Mouse (Mus musculus) liver, adult 2 months (tissue): ENCODE measurements at regions not wholly inside any gene's neighbourhood (a gene's known extent, or its start where the extent isn't known, plus 50 kb on each side); places are given as distances from the start of the nearest gene placed in this dataset.

Experiments
- DNase-seq: peaks from one replicate; pipeline ENCODE4 v3.0.0-alpha.2; 2011; ENCODE audit warnings: low read depth, low spot score; ENCODE audit errors: extremely low read depth
- H3K27ac ChIP-seq: fragments of 200-500 bp; replicated peaks from 2 replicates; pipeline ENCODE4 v1.5.1; 2012; ENCODE audit warnings: low read depth, mild to moderate bottlenecking, control low read depth, inconsistent platforms, low read length; ENCODE audit not compliant: insufficient read depth
- H3K27me3 ChIP-seq: fragments of 200-500 bp; 2 replicates; pipeline ENCODE4 v1.6.1; 2012; ENCODE audit warnings: mild to moderate bottlenecking, moderate library complexity, low read length, inconsistent platforms; ENCODE audit not compliant: control insufficient read depth, insufficient read depth
- H3K36me3 ChIP-seq: fragments of 200-500 bp; 2 replicates; pipeline ENCODE4 v1.6.1; 2012; ENCODE audit warnings: low read length, inconsistent platforms; ENCODE audit not compliant: control insufficient read depth, insufficient read depth
- H3K4me1 ChIP-seq: fragments of 200-500 bp; 2 replicates; pipeline ENCODE4 v1.6.1; 2011; ENCODE audit warnings: low read length; ENCODE audit not compliant: control insufficient read depth, insufficient read depth
- H3K4me3 ChIP-seq: fragments of 200-500 bp; 2 replicates; pipeline ENCODE4 v1.5.1; 2011; ENCODE audit warnings: low read depth, mild to moderate bottlenecking, control low read depth, low read length, moderate library complexity; ENCODE audit not compliant: insufficient read depth
- H3K79me2 ChIP-seq: fragments of 200-500 bp; 2 replicates; pipeline ENCODE4 v1.6.1; 2012; ENCODE audit warnings: inconsistent platforms, mild to moderate bottlenecking, low read length, moderate library complexity; ENCODE audit not compliant: control insufficient read depth, insufficient read depth
- H3K9ac ChIP-seq: fragments of 200-500 bp; 2 replicates; pipeline ENCODE4 v1.6.1; 2012; ENCODE audit warnings: low read depth, mild to moderate bottlenecking, control low read depth, inconsistent platforms, low read length
- CTCF ChIP-seq: fragments of 200-500 bp; IDR thresholded peaks from 2 replicates; pipeline ENCODE4 v1.5.1; 2011; ENCODE audit warnings: low read depth, low read length, control low read depth
- POLR2A ChIP-seq: fragments of 200-500 bp; IDR thresholded peaks from 2 replicates; pipeline ENCODE4 v1.6.1; 2011; ENCODE audit warnings: low read length, control low read depth; ENCODE audit not compliant: insufficient read depth; ENCODE audit errors: extremely low read depth
- WGBS: fragments of 180-500 bp; shearing (Covaris S2); methylation state at CpG from one replicate; pipeline ENCODE4 v1.1.7; 2018; 5-methylcytosine and 5-hydroxymethylcytosine counted together

DNA sequence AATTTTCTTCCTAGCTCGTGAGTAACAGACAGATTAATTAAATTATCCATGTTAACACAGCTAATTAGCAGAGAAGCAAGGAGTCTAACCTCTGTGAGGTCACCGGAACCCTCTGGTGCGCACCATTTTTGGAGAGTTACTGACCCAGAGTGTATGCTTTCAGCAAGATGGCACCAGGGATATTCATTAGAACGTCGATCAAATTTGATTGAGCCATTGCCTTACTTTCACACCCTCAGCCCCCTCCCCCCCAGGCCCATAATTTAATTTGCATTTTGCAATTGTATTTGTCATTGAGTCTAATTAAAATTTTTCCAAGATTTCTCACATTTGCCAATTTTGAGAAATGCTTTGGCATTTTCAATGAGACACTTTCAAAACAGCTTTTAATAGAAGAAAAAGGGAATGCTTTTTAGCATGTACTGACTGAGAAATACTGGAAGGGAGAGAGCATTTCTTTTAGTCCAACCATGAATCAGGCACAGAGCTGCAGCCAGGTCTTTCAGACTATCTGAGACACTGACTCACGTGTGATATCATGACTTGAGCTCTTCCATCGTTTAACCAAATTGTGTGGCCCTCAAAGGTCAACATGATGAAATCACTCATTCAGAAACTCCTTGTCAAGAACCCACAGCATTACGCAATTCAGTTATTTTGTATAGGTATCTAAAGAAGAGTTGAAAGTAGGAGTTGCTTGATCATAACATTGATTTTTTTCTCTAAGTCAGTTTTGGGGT, 198.6 kb downstream of the Fam198b start:
- Histone ChIP-seq H3K4me3 (no peak overlapping the region), H3K27ac (no peak overlapping the region), H3K79me2 (no peaks in the 10 kb centered on the region), H3K4me1 (peaks cover 2% of the 10 kb centered on the region; the same call in 1 of the 2 replicates), H3K36me3 (no peaks in the 10 kb centered on the region), H3K9ac (no peak overlapping the region), H3K27me3 (no peaks in the 10 kb centered on the region)
- DNase-seq = peak; percentile 20
- WGBS = 69% methylated on average over 8 of the region's 8 CpGs
- TF ChIP-seq POLR2A (no peak), CTCF (no peak)

DNA sequence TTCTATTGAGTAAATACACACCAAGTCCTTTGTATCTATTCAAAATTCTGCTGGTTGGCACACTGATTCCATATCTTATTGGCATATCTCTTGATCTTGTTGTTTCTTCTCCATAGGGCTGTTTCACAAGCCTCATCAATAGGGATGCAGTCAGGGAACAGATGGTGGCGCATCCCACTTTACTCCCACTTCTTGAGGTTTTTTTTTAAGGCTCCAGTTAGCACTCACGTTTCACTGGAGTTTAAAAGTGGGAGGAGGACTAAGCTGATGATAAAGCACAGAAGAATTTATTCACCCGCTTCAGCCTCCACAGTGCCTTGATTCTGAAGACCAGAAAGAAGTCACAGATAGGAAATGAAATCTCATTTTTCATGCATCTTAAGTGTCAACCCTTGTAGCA, 199.8 kb downstream of the Fam198b start:
- Histone ChIP-seq H3K27ac (no peak overlapping the region), H3K9ac (no peak overlapping the region), H3K79me2 (no peaks in the 10 kb centered on the region), H3K27me3 (no peaks in the 10 kb centered on the region), H3K4me1 (peaks cover 2% of the 10 kb centered on the region; the same call in 1 of the 2 replicates), H3K36me3 (no peaks in the 10 kb centered on the region), H3K4me3 (no peak overlapping the region)
- 89% methylated on average over 3 of the region's 3 CpGs for WGBS
- no peak for TF ChIP-seq CTCF
- DNase-seq = no peak

DNA sequence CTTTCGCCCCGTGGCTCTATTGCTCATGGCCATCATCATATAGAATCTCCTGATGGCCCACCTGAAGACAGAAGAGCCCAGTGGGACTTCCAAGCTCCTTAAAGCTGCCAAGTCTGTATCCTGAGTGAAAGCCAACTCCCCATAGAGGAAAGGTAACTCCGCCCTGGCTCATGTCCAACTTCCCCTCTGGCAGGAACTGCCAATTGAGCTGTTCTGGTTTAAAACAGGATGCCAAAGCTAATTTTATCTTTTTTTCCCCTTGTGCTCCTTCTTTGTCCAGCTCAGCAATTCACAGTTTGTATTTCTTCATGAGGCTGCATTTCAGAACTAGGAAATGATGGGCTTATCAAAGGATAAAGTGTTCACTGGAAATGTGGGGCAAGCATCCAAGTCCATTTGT, 215.3 kb downstream of the Fam198b start:
- no peak overlapping the region for H3K27ac ChIP-seq
- H3K27me3 ChIP-seq = no peaks in the 10 kb centered on the region
- H3K4me1 ChIP-seq = no peaks in the 10 kb centered on the region
- H3K79me2 ChIP-seq = no peaks in the 10 kb centered on the region
- WGBS = 82% methylated on average over 3 of the region's 3 CpGs
- DNase-seq = peak; percentile 7
- H3K4me3 ChIP-seq = no peak overlapping the region
- no peaks in the 10 kb centered on the region for H3K36me3 ChIP-seq
- H3K9ac ChIP-seq = no peak overlapping the region
- no peak for TF ChIP-seq POLR2A
- no peak for TF ChIP-seq CTCF

DNA sequence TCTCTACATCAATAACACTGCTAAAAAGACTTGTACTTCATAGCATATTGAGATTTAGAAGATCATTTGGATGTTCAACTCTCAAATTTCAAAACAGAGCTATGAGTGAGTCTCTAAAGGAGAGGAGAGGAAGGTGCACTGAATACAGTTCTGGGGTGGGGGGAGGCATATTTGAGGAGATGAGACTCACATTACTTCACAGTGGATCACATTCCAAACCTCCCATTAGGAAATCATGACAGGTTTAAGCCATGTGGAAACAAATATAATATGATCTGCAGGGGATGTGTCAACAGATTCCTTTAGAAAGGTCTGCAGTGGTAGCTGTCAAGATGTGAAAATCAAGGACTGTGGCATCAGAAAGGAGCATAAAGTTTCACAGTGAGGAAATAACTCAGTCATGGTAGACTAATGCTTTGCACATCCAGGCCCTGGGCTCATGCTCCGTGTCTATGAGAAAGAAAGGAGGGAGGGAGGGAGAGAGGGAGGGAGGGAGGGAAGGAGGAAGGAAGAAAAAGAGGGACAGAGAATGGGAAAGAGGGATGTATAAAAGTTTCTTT, 235.9 kb downstream of the Fam198b start:
- Histone ChIP-seq H3K9ac (no peak overlapping the region), H3K27me3 (no peaks in the 10 kb centered on the region), H3K36me3 (no peaks in the 10 kb centered on the region), H3K79me2 (no peaks in the 10 kb centered on the region), H3K27ac (no peak overlapping the region), H3K4me3 (no peak overlapping the region), H3K4me1 (no peaks in the 10 kb centered on the region)
- no peak for DNase-seq
- TF ChIP-seq POLR2A = no peak
- no peak for TF ChIP-seq CTCF
- 81% methylated on average over 1 of the region's 1 CpGs for WGBS

DNA sequence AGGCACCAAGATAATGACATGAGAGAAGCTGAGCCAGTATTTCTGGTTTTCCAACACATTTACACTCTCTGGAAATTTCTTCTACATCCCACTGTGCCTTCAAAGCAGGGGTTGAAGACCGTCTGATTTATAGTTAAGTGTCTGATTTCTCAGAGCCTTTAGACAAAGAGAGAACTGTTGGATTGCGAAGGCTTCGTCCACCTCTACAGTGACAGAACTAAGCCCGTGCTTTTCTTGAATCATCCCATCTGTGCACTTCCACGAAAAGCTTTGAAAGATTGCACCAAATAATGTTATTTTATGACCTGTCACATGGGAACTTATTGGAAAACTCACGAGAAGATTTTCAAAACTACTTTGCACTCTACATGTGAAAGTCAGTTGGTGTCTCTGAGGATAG, 239.3 kb downstream of the Fam198b start:
- H3K27me3 ChIP-seq = no peaks in the 10 kb centered on the region
- H3K27ac ChIP-seq = no peak overlapping the region
- no peak overlapping the region for H3K9ac ChIP-seq
- no peak overlapping the region for H3K4me3 ChIP-seq
- no peaks in the 10 kb centered on the region for H3K4me1 ChIP-seq
- TF ChIP-seq CTCF (no peak), POLR2A (no peak)
- no peaks in the 10 kb centered on the region for H3K36me3 ChIP-seq
- H3K79me2 ChIP-seq = no peaks in the 10 kb centered on the region
- WGBS = 87% methylated on average over 6 of the region's 6 CpGs
- no peak for DNase-seq

DNA sequence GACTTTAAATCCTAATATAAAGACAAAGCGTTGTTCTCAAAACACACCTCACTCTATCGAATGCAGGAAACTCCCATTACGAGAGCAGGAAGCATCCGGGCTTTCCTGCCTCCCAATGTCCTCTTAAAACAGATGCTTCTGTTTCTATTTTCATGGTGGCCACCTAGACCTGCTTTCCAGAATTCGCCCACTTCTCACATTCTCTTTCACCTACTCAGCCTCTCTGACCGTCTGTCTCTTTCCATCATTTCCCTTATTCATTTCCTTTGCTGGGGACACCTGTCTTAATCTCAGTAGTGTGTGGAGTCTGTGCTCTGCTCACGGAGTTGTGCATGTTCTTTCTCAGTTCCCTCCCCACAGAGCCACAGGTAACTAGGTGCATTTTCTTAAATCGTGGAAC, 240.3 kb downstream of the Fam198b start:
- Histone ChIP-seq H3K4me1 (no peaks in the 10 kb centered on the region), H3K27me3 (no peaks in the 10 kb centered on the region), H3K4me3 (no peak overlapping the region), H3K36me3 (no peaks in the 10 kb centered on the region), H3K27ac (no peak overlapping the region), H3K79me2 (no peaks in the 10 kb centered on the region), H3K9ac (no peak overlapping the region)
- no peak for TF ChIP-seq POLR2A
- TF ChIP-seq CTCF = no peak
- DNase-seq = no peak
- WGBS = 82% methylated on average over 8 of the region's 8 CpGs
